Mouse (Mus musculus): ENCODE measurements around the gene Ankrd13a. TPM values are rescaled to one million over a fixed set of nuclear protein-coding genes. Genes with fewer than 3 reads are reported as not detected.

Ankrd13a gene
- polyA plus RNA-seq, 1 experiment from 2014 or later, result 59.7 TPM

- no peak overlapping the region for H3K9ac ChIP-seq (ENCODE audit: low read depth, low read length)
- no peaks in the 10 kb centered on the region for H3K27me3 ChIP-seq (replicated peaks; ENCODE audit: control insufficient read depth, insufficient read depth, low read length)
- no peaks in the 10 kb centered on the region for H3K4me1 ChIP-seq (replicated peaks; ENCODE audit: control insufficient read depth, insufficient read depth, low read length)
- no peak for ATAC-seq
- peak overlapping the region; percentile 50 for H3K27ac ChIP-seq (ENCODE audit: low read depth, low read length)
- H3K4me3 ChIP-seq (ENCODE audit: low read depth, low read length), result no peak overlapping the region
- no peaks in the 10 kb centered on the region for H3K9me3 ChIP-seq (ENCODE audit: control insufficient read depth)
- no peak for TF ChIP-seq CTCF (IDR thresholded peaks at IDR 0.05; ENCODE audit: low read depth)
- H3K36me3 ChIP-seq (ENCODE audit: control insufficient read depth, insufficient read depth), result peaks cover 54% of the 10 kb centered on the region
- H3K4me2 ChIP-seq (replicated peaks; ENCODE audit: low read depth), result 0 out of 2 replicates have a peak overlapping the region, but pooled peaks have one; percentile 27
- WGBS, result 71% methylated on average over 15 of the region's 15 CpGs
Observed at GRCm38 (mm10) chr5:114805436-114806350, 31.2 kb downstream of the Ankrd13a start.

DNA sequence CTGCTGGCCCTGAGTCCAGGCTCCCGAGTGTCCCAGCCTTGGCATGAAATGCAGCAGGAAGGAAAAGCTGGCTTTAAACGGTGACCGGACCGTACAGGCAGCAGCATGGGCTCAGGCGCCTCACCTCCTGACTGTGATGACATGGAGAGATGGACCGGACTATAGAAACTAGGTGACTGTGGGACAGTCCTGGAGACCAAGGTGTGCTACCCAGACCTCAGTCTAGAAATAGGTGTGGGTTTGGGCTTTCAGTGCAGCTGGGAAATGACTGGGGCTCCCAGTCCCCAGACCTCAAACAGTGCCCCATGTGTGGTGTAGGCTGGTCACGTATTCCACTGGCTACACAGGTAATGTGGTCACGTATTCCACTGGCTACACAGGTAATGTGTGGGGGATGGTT, 32.2 kb downstream of the Ankrd13a start:
- Histone ChIP-seq H3K4me1 (replicated peaks; ENCODE audit: control insufficient read depth, insufficient read depth, low read length) (no peaks in the 10 kb centered on the region), H3K27ac (ENCODE audit: low read depth, low read length) (no peak overlapping the region; the same call in 1 of the 2 replicates), H3K9ac (ENCODE audit: low read depth, low read length) (no peak overlapping the region), H3K36me3 (ENCODE audit: control insufficient read depth, insufficient read depth) (peaks cover 47% of the 10 kb centered on the region), H3K4me3 (ENCODE audit: low read depth, low read length) (no peak overlapping the region), H3K9me3 (ENCODE audit: control insufficient read depth) (no peaks in the 10 kb centered on the region), H3K4me2 (replicated peaks; ENCODE audit: low read depth) (no peak overlapping the region), H3K27me3 (replicated peaks; ENCODE audit: control insufficient read depth, insufficient read depth, low read length) (no peaks in the 10 kb centered on the region)
- 79% methylated on average over 8 of the region's 8 CpGs for WGBS
- no peak for ATAC-seq
- TF ChIP-seq CTCF (IDR thresholded peaks at IDR 0.05; ENCODE audit: low read depth), result no peak

DNA sequence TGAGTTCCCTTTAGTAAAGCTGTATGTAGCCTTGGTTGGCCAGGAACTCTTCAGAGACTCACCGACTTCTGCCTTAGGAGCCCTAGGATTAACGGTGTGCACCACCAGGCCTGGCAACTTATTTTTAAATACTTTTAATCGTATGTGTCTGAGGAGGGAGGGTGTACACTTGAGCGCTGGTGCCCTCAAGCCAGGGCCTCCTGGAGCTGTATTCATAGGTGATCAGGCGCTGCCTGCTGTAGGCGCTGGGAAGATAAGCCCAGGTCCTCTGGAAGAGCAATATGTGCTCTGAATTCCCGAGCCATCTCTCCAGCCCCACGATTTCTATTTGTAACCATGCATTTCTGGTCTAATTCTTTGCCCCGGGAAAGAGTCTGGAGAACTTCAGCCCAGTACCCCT, 32.6 kb downstream of the Ankrd13a start:
- Histone ChIP-seq H3K27ac (ENCODE audit: low read depth, low read length) (no peak overlapping the region), H3K36me3 (ENCODE audit: control insufficient read depth, insufficient read depth) (peaks cover 43% of the 10 kb centered on the region), H3K4me1 (replicated peaks; ENCODE audit: control insufficient read depth, insufficient read depth, low read length) (no peaks in the 10 kb centered on the region), H3K9ac (ENCODE audit: low read depth, low read length) (no peak overlapping the region), H3K27me3 (replicated peaks; ENCODE audit: control insufficient read depth, insufficient read depth, low read length) (no peaks in the 10 kb centered on the region), H3K4me3 (ENCODE audit: low read depth, low read length) (no peak overlapping the region), H3K4me2 (replicated peaks; ENCODE audit: low read depth) (no peak overlapping the region), H3K9me3 (ENCODE audit: control insufficient read depth) (no peaks in the 10 kb centered on the region)
- no peak for TF ChIP-seq CTCF (IDR thresholded peaks at IDR 0.05; ENCODE audit: low read depth)
- WGBS, result 51% methylated on average over 9 of the region's 9 CpGs
- no peak for ATAC-seq

DNA sequence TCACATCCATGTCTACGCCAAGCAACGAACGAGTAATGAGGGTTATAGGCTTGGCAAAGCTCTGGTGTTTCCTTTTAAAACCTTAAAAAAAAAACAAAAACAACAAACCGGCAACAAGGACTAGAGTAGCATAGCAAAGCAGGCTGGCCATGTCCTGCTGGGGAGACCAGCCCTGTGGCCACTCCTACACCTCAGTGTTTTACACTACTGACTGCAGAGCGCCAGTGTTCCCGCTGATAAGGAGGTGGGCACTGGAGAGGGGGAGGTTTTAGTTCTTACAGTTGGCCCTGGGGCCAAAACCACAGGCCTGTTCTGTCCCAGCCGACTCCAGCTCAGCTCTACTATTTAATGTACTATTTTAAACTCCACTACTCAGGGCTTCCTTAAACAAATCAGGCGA, 33.0 kb downstream of the Ankrd13a start:
- peaks cover 40% of the 10 kb centered on the region for H3K36me3 ChIP-seq (ENCODE audit: control insufficient read depth, insufficient read depth)
- WGBS, result 49% methylated on average over 8 of the region's 8 CpGs
- H3K4me2 ChIP-seq (replicated peaks; ENCODE audit: low read depth), result no peak overlapping the region
- no peak overlapping the region for H3K4me3 ChIP-seq (ENCODE audit: low read depth, low read length)
- no peaks in the 10 kb centered on the region for H3K9me3 ChIP-seq (ENCODE audit: control insufficient read depth)
- ATAC-seq, result no peak
- H3K4me1 ChIP-seq (replicated peaks; ENCODE audit: control insufficient read depth, insufficient read depth, low read length), result no peaks in the 10 kb centered on the region
- no peaks in the 10 kb centered on the region for H3K27me3 ChIP-seq (replicated peaks; ENCODE audit: control insufficient read depth, insufficient read depth, low read length)
- no peak overlapping the region; the same call in 1 of the 2 replicates for H3K27ac ChIP-seq (ENCODE audit: low read depth, low read length)
- H3K9ac ChIP-seq (ENCODE audit: low read depth, low read length), result no peak overlapping the region
- no peak for TF ChIP-seq CTCF (IDR thresholded peaks at IDR 0.05; ENCODE audit: low read depth)

DNA sequence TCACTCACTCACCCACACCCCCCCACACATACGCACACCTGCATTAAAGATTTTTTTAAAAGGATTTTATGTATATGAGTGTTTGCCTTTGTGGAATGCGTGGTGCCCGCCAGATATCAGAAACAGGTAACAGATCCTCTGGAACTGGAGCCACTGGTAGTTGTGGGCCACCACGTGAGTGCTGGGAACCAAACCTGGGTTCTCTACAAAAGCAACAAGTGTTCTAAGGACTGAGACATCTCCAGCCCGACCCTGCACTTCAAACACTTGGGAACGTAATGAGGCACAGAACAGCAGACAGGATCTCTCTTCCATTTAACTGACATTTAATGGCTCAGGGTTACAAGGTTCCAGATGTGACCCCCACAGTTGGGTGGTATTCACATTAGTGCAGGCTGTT, 33.4 kb downstream of the Ankrd13a start:
- H3K27ac ChIP-seq (ENCODE audit: low read depth, low read length), result no peak overlapping the region
- no peaks in the 10 kb centered on the region for H3K27me3 ChIP-seq (replicated peaks; ENCODE audit: control insufficient read depth, insufficient read depth, low read length)
- TF ChIP-seq CTCF (IDR thresholded peaks at IDR 0.05; ENCODE audit: low read depth), result no peak
- no peak overlapping the region for H3K4me2 ChIP-seq (replicated peaks; ENCODE audit: low read depth)
- H3K4me3 ChIP-seq (ENCODE audit: low read depth, low read length), result no peak overlapping the region
- no peaks in the 10 kb centered on the region for H3K4me1 ChIP-seq (replicated peaks; ENCODE audit: control insufficient read depth, insufficient read depth, low read length)
- no peaks in the 10 kb centered on the region for H3K9me3 ChIP-seq (ENCODE audit: control insufficient read depth)
- no peak for ATAC-seq
- H3K9ac ChIP-seq (ENCODE audit: low read depth, low read length), result no peak overlapping the region
- 83% methylated on average over 6 of the region's 6 CpGs for WGBS
- peaks cover 35% of the 10 kb centered on the region for H3K36me3 ChIP-seq (ENCODE audit: control insufficient read depth, insufficient read depth)

DNA sequence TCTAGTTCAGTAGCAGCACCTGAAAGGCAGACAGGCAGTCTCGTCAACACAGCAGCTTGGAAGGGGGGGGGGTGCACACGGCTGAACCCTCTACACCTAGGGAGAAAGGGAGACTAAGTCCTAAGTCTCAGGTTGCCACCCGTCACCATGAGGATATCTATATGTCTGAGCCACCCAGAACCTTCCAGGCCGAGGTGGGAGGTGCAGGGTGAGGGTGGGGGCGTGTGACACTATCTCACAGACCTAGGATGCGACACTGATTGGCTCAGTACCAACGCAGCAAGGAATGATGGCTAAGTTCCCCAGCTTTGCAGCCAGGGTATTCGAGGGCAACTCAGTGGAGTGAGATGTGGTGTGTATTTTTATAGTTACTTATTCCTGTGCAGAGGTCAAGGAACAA, 33.9 kb downstream of the Ankrd13a start:
- no peak for TF ChIP-seq CTCF (IDR thresholded peaks at IDR 0.05; ENCODE audit: low read depth)
- no peak overlapping the region for H3K4me3 ChIP-seq (ENCODE audit: low read depth, low read length)
- no peaks in the 10 kb centered on the region for H3K4me1 ChIP-seq (replicated peaks; ENCODE audit: control insufficient read depth, insufficient read depth, low read length)
- no peak overlapping the region for H3K27ac ChIP-seq (ENCODE audit: low read depth, low read length)
- WGBS, result 85% methylated on average over 8 of the region's 8 CpGs
- H3K9ac ChIP-seq (ENCODE audit: low read depth, low read length), result no peak overlapping the region
- no peaks in the 10 kb centered on the region for H3K27me3 ChIP-seq (replicated peaks; ENCODE audit: control insufficient read depth, insufficient read depth, low read length)
- no peak for ATAC-seq
- H3K36me3 ChIP-seq (ENCODE audit: control insufficient read depth, insufficient read depth), result peaks cover 30% of the 10 kb centered on the region
- H3K9me3 ChIP-seq (ENCODE audit: control insufficient read depth), result no peaks in the 10 kb centered on the region
- H3K4me2 ChIP-seq (replicated peaks; ENCODE audit: low read depth), result no peak overlapping the region

All from intestine, postnatal 0 days (tissue).